Mouse (Mus musculus) hindbrain, embryonic 15.5 days (tissue): ENCODE data around the gene Hexim1. TPM values are rescaled to one million over a fixed set of nuclear protein-coding genes. Genes with fewer than 3 reads are reported as not detected.

Source experiments
- ATAC-seq: fragments of 200-750 bp; cut with Nextera tagmentation; 2 replicates; pipeline ENCODE4 v1.8.0; 2017; ENCODE audit warnings: low read depth, moderate number of reproducible peaks, moderate TSS enrichment; ENCODE audit not compliant: low FRiP score
- H3K27ac ChIP-seq: fragments of 300-500 bp; sonication (generic); replicated peaks from 2 replicates; pipeline ENCODE4 v1.5.1; 2015; ENCODE audit warnings: mild to moderate bottlenecking, inconsistent platforms
- H3K27me3 ChIP-seq: fragments of 300-500 bp; sonication (generic); 2 replicates; pipeline ENCODE4 v1.6.1; 2015; ENCODE audit warnings: control low read depth, inconsistent platforms
- H3K36me3 ChIP-seq: fragments of 300-500 bp; sonication (generic); 2 replicates; pipeline ENCODE4 v1.6.1; 2015; ENCODE audit warnings: control low read depth, inconsistent platforms
- H3K4me1 ChIP-seq: fragments of 300-500 bp; sonication (generic); replicated peaks from 2 replicates; pipeline ENCODE4 v1.6.1; 2015; ENCODE audit warnings: control low read depth, inconsistent platforms
- H3K4me2 ChIP-seq: fragments of 300-500 bp; sonication (generic); 2 replicates; pipeline ENCODE4 v1.6.1; 2015; ENCODE audit warnings: moderate library complexity, mild to moderate bottlenecking, inconsistent platforms
- H3K4me3 ChIP-seq: fragments of 300-500 bp; sonication (generic); 2 replicates; pipeline ENCODE4 v1.5.1; 2015; ENCODE audit warnings: mild to moderate bottlenecking, inconsistent platforms
- H3K9ac ChIP-seq: fragments of 300-500 bp; sonication (generic); 2 replicates; pipeline ENCODE4 v1.6.1; 2015; ENCODE audit warnings: inconsistent platforms
- H3K9me3 ChIP-seq: fragments of 300-500 bp; sonication (generic); 2 replicates; pipeline ENCODE4 v1.6.1; 2016; ENCODE audit warnings: control low read depth, inconsistent platforms
- WGBS: fragments of 180-500 bp; shearing (Covaris S2); methylation state at CpG from one replicate; pipeline ENCODE4 v1.1.7; 2015; 5-methylcytosine and 5-hydroxymethylcytosine counted together
- polyA plus RNA-seq: library from polyadenylated mRNA; unstranded; fragments of >200 nt; fragmentation: Nextera tagmentation; extraction: Ambion mirVana; gene quantifications from 2 replicates; pipeline ENCODE4 v1.2.1, GENCODE M21; 2015

Gene Hexim1
- polyA plus RNA-seq, 1 experiment from 2014 or later = 3.9 TPM

- Histone ChIP-seq H3K9ac (no peak overlapping the region), H3K27ac (no peak overlapping the region), H3K4me3 (no peak overlapping the region; the same call in 1 of the 2 replicates), H3K4me1 (peaks cover 30% of the 10 kb centered on the region), H3K36me3 (no peaks in the 10 kb centered on the region), H3K27me3 (peaks cover 28% of the 10 kb centered on the region), H3K4me2 (no peak overlapping the region), H3K9me3 (no peaks in the 10 kb centered on the region)
- 76% methylated on average over 8 of the region's 8 CpGs for WGBS
- no peak for ATAC-seq
These were observed 15.7 kb upstream of the Hexim1 start for GRCm38 (mm10) chr11:103100361-103100760.

DNA sequence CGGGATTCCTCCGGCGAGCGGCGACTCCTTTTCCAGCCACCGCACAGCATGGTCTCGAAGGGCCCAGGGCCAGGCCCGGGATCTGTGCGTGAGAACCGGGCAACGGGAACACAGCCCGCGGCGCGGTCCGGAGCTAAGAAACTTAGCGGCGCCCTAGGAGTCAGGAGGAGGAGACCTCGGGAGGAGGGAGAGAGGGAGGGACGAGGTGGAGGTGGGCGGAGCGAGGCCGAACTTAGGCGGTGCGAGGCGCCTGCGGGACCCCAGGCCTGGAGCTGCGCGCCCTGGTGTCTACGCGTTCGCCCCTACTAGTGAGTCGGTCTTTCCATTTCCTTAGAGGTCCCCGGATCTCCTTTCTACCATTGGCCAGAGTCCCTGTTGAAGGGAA, 14.6 kb upstream of the Hexim1 start, which contains the start of the genes Plcd3 and Acbd4:
Plcd3 (minus strand) TSS at position 178 of the 385 bp plus-strand sequence.
Acbd4 (plus strand) TSS at position 202 of the 385 bp plus-strand sequence.
- ATAC-seq = peak; percentile 39; the same call in 1 of the 2 replicates
- Histone ChIP-seq H3K9ac (peak within 1 kb of the TSS; percentile 44), H3K4me1 (peaks cover 30% of the 10 kb centered on the region), H3K4me3 (peak within 1 kb of the TSS; percentile 55), H3K36me3 (no peaks in the 10 kb centered on the region), H3K9me3 (no peaks in the 10 kb centered on the region), H3K27ac (0 out of 2 replicates have a peak within 1 kb of the TSS, but pooled peaks have one; percentile 4), H3K27me3 (peaks cover 28% of the 10 kb centered on the region), H3K4me2 (peak within 1 kb of the TSS; percentile 89)
- under 1% methylated on average over 34 of the region's 34 CpGs for WGBS

DNA sequence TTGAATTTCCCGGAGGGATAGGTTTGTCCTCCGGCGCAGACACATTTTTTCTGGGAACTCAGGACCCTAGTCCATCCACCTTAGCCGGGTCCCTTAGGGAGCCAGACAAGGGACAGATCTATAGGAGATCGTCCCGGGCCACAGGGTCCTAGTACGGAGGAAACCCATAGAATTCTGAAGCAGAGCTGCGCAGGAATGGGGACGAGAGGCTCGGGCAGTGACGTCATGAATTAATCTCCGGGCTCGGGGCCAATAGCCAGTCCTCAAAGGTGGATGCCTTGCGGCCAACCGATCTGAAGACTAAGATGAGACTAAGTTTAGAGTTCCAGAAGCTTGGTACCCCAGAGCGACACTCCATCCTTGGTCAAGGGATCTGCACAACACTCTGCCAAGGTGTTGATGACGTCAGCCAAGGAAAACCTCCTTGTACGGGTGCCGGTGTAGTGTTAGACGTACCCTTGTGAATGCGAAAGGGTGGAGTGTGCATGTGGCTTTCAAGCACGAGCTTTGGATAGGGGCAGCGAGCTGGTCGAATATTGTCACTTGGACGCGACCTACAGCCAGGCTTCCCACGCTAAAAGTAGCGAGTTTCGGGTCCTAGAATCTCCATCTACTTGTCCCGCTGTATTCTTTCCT, 14.0 kb upstream of the Hexim1 start:
- 0 out of 2 replicates have a peak overlapping the region, but pooled peaks have one; percentile 4 for H3K27ac ChIP-seq
- H3K9ac ChIP-seq = peak overlapping the region; percentile 44
- no peaks in the 10 kb centered on the region for H3K36me3 ChIP-seq
- H3K4me1 ChIP-seq = peaks cover 30% of the 10 kb centered on the region
- H3K4me3 ChIP-seq = peak overlapping the region; percentile 55
- H3K4me2 ChIP-seq = peak overlapping the region; percentile 89
- H3K9me3 ChIP-seq = no peaks in the 10 kb centered on the region
- 0 out of 2 replicates have a peak, but pooled peaks have one; percentile 31 for ATAC-seq
- WGBS = 2% methylated on average over 30 of the region's 30 CpGs
- peaks cover 28% of the 10 kb centered on the region for H3K27me3 ChIP-seq

DNA sequence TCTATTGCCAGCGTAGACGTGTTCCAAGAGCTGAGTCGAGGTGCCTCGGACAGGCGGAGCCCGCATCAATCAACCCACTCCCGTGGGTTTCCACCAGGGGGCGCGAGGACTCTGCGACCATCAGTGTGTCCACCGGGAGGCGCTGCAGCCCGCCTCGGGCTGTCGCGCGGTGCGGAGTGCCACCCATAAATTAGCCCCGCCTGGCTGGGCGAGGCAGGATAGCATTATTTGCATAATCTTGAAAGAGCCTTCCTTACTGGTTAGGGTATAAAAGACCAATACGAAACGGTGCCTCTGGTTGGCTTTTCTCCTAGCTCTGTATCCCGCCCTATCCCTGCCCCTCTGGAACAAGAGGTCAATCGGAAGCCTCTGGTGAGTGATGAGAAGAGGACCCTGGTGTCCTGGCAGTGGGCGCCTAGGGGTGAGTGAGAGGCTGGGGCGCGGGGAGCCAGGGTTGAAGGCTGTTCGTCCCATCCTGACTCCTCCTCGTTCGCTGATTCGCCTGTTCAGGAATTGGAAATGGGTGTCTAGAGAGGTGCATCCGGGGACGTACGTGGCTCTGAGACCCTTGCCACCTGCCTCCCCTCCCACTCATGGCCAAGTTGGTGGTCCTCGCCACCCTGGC, 13.2 kb upstream of the Hexim1 start:
- Histone ChIP-seq H3K27me3 (peaks cover 28% of the 10 kb centered on the region), H3K9ac (peak overlapping the region; percentile 44)
- peak; percentile 86 for ATAC-seq

GRCm38 (mm10) chr11:103103621-103104020, 12.4 kb upstream of the Hexim1 start:
- H3K9ac ChIP-seq = no peak overlapping the region
- H3K4me2 ChIP-seq = peak overlapping the region; percentile 89
- WGBS = 57% methylated on average over 8 of the region's 8 CpGs
- no peak for ATAC-seq
- peaks cover 24% of the 10 kb centered on the region for H3K27me3 ChIP-seq
- H3K27ac ChIP-seq = no peak overlapping the region
- H3K9me3 ChIP-seq = no peaks in the 10 kb centered on the region
- no peaks in the 10 kb centered on the region for H3K36me3 ChIP-seq
- no peak overlapping the region for H3K4me3 ChIP-seq
- peaks cover 26% of the 10 kb centered on the region for H3K4me1 ChIP-seq

More for the DNA sequence above, 13.2 kb upstream of the Hexim1 start:
- WGBS = 2% methylated on average over 35 of the region's 35 CpGs
- Histone ChIP-seq H3K9me3 (no peaks in the 10 kb centered on the region), H3K4me1 (peaks cover 26% of the 10 kb centered on the region), H3K27ac (no peak overlapping the region), H3K36me3 (no peaks in the 10 kb centered on the region), H3K4me2 (peak overlapping the region; percentile 89), H3K4me3 (peak overlapping the region; percentile 55)

- peaks cover 17% of the 10 kb centered on the region for H3K27me3 ChIP-seq
- no peak overlapping the region for H3K4me2 ChIP-seq
- H3K27ac ChIP-seq = no peak overlapping the region
- H3K4me1 ChIP-seq = peaks cover 26% of the 10 kb centered on the region
- H3K9ac ChIP-seq = no peak overlapping the region
- ATAC-seq = no peak
- 86% methylated on average over 7 of the region's 7 CpGs for WGBS
- H3K4me3 ChIP-seq = no peak overlapping the region
- H3K36me3 ChIP-seq = no peaks in the 10 kb centered on the region
- no peaks in the 10 kb centered on the region for H3K9me3 ChIP-seq
These were observed 11.6 kb upstream of the Hexim1 start for GRCm38 (mm10) chr11:103104469-103104868.

DNA sequence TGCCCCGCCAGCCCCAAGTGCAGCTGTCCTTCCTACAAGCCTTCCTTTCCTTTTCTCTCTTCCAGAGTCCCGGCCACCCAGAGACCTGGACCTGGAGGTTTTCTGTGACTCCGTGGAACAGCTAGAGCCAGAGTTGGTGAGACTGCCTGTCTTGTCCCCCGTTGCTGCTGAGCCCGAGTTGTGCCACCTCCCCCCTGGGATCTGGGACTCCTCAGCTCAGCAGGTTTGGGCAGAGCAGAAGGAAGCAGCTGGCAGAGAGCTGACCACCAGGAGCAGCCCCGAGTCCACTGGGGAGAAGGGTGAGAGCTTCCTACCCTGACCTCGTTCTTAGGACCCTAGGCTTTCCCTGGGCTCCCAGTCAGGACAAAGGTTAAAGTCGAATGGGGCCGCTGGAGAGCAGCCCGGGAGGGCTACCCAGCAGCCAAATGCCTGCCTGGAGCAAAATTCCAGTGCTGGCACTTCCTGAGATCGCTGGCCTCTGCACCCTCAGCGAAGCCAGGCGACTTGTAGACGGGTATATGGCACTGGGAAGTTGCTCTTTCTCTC, 10.8 kb upstream of the Hexim1 start:
- no peaks in the 10 kb centered on the region for H3K36me3 ChIP-seq
- H3K9me3 ChIP-seq = no peaks in the 10 kb centered on the region
- ATAC-seq = no peak
- no peak overlapping the region for H3K4me2 ChIP-seq
- H3K4me1 ChIP-seq = peaks cover 26% of the 10 kb centered on the region
- no peak overlapping the region for H3K4me3 ChIP-seq
- WGBS = 63% methylated on average over 14 of the region's 14 CpGs
- H3K27me3 ChIP-seq = peaks cover 12% of the 10 kb centered on the region
- no peak overlapping the region for H3K9ac ChIP-seq
- H3K27ac ChIP-seq = no peak overlapping the region

DNA sequence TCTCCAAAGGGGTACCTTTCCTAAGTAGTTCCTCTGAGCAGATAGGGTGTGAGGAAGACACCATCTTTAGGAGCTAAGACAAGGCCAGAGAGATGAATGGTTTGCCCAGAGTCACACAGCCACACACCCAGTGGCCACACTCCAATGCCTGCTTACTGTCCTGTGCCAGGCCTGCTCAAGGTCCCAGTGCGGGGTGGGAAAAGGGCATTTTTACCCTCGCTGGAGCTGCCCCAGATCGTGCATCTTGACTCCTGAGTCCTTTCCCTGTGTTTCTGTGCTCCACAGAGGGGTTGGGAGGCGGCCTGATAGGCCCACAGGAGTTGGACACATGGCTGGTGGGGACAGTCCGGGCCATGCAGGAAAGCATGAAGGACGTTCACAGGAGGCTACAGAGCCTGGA, 10.2 kb upstream of the Hexim1 start:
- Histone ChIP-seq H3K27me3 (peaks cover 10% of the 10 kb centered on the region), H3K4me3 (no peak overlapping the region), H3K4me2 (no peak overlapping the region), H3K9ac (no peak overlapping the region), H3K4me1 (peaks cover 25% of the 10 kb centered on the region), H3K9me3 (no peaks in the 10 kb centered on the region), H3K36me3 (no peaks in the 10 kb centered on the region), H3K27ac (no peak overlapping the region)
- WGBS = 86% methylated on average over 6 of the region's 6 CpGs
- no peak for ATAC-seq

- 71% methylated on average over 4 of the region's 4 CpGs for WGBS
- H3K4me1 ChIP-seq = peaks cover 22% of the 10 kb centered on the region
- ATAC-seq = no peak
- no peaks in the 10 kb centered on the region for H3K9me3 ChIP-seq
- H3K4me2 ChIP-seq = no peak overlapping the region
- no peaks in the 10 kb centered on the region for H3K36me3 ChIP-seq
- H3K27ac ChIP-seq = no peak overlapping the region
- peaks cover 10% of the 10 kb centered on the region for H3K27me3 ChIP-seq
- H3K4me3 ChIP-seq = no peak overlapping the region
- H3K9ac ChIP-seq = no peak overlapping the region
These were observed 9.6 kb upstream of the Hexim1 start for GRCm38 (mm10) chr11:103106386-103106785.

- ATAC-seq = no peak
- peak overlapping the region; percentile 26; the same call in 1 of the 2 replicates for H3K4me3 ChIP-seq
- peak overlapping the region; percentile 52 for H3K4me2 ChIP-seq
- H3K9me3 ChIP-seq = no peaks in the 10 kb centered on the region
- H3K27ac ChIP-seq = no peak overlapping the region
- H3K27me3 ChIP-seq = peaks cover 27% of the 10 kb centered on the region
- peak overlapping the region; percentile 32; the same call in 1 of the 2 replicates for H3K9ac ChIP-seq
- peaks cover 24% of the 10 kb centered on the region for H3K4me1 ChIP-seq
- WGBS = 24% methylated on average over 10 of the region's 10 CpGs
- no peaks in the 10 kb centered on the region for H3K36me3 ChIP-seq
These were observed 4.7 kb upstream of the Hexim1 start for GRCm38 (mm10) chr11:103111301-103111700.

DNA sequence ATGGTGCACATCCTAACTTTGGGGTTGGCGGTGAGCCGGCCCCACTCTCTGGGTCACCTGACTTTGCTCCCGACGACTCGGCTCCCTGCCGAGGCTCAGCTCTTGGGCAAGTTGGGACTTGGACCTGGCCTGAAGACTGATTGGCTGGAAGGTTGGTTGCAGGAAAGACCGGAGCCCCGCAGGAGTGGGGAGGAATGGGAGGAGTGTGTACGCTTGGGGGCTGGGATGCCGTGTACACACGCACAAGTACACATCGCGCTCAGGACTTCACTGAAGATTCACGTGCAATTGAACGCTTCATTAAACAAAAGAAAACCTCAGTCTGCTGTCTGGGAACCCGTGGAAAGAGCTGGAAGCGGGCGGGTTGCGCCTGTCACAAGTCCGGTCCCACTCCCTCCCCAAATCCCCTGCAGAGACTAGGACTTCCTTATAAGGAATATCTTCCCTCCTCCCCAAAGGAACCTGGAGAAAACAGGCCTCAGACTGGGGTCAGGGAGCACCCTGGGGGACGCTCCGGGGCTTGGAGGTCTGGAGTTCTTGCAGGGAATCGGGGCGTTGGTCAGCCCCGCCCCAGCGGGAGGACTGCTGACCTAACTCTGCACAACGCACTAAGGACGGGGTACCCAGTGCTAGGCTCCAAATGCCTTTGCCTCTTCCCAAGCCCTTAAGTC, 4.0 kb upstream of the Hexim1 start:
- H3K27me3 ChIP-seq = peaks cover 27% of the 10 kb centered on the region
- H3K9me3 ChIP-seq = no peaks in the 10 kb centered on the region
- 1% methylated on average over 28 of the region's 28 CpGs for WGBS
- H3K9ac ChIP-seq = peak overlapping the region; percentile 32
- peaks cover 26% of the 10 kb centered on the region for H3K4me1 ChIP-seq
- no peak for ATAC-seq
- H3K36me3 ChIP-seq = no peaks in the 10 kb centered on the region
- peak overlapping the region; percentile 26 for H3K4me3 ChIP-seq
- no peak overlapping the region for H3K27ac ChIP-seq
- peak overlapping the region; percentile 52 for H3K4me2 ChIP-seq

GRCm38 (mm10) chr11:103112552-103112912, 3.5 kb upstream of the Hexim1 start:
- Histone ChIP-seq H3K4me1 (peaks cover 31% of the 10 kb centered on the region), H3K27ac (no peak overlapping the region), H3K36me3 (no peaks in the 10 kb centered on the region), H3K27me3 (peaks cover 27% of the 10 kb centered on the region), H3K4me2 (peak overlapping the region; percentile 52), H3K9ac (0 out of 2 replicates have a peak overlapping the region, but pooled peaks have one; percentile 32), H3K4me3 (no peak overlapping the region), H3K9me3 (no peaks in the 10 kb centered on the region)
- ATAC-seq = no peak
- 11% methylated on average over 9 of the region's 9 CpGs for WGBS
